Mouse (Mus musculus) embryonic facial prominence, embryonic 15.5 days (tissue): Measurements from ENCODE around the gene Ptprd. TPM values are rescaled to one million over a fixed set of nuclear protein-coding genes. Genes with fewer than 3 reads are reported as not detected.

Source experiments
- ATAC-seq: fragments of 200-750 bp; cut with Nextera tagmentation; 2 replicates; pipeline ENCODE4 v1.8.0; 2017; ENCODE audit warnings: low read depth, moderate TSS enrichment; ENCODE audit not compliant: insufficient number of reproducible peaks, low FRiP score, low TSS enrichment
- H3K27ac ChIP-seq: fragments of 300-500 bp; sonication (generic); replicated peaks from 2 replicates; pipeline ENCODE4 v1.5.1; 2015; ENCODE audit warnings: mild to moderate bottlenecking, inconsistent platforms
- H3K27me3 ChIP-seq: fragments of 300-500 bp; sonication (generic); 2 replicates; pipeline ENCODE4 v1.6.1; 2015; ENCODE audit warnings: inconsistent platforms
- H3K36me3 ChIP-seq: fragments of 300-500 bp; sonication (generic); 2 replicates; pipeline ENCODE4 v1.6.1; 2015; ENCODE audit warnings: mild to moderate bottlenecking, inconsistent platforms
- H3K4me1 ChIP-seq: fragments of 300-500 bp; sonication (generic); 2 replicates; pipeline ENCODE4 v1.6.1; 2015; ENCODE audit warnings: inconsistent platforms
- H3K4me2 ChIP-seq: fragments of 300-500 bp; sonication (generic); replicated peaks from 2 replicates; pipeline ENCODE4 v1.6.1; 2015; ENCODE audit warnings: mild to moderate bottlenecking, inconsistent platforms
- H3K4me3 ChIP-seq: fragments of 300-500 bp; sonication (generic); replicated peaks from 2 replicates; pipeline ENCODE4 v1.5.1; 2015; ENCODE audit warnings: mild to moderate bottlenecking, inconsistent platforms
- H3K9ac ChIP-seq: fragments of 300-500 bp; sonication (generic); 2 replicates; pipeline ENCODE4 v1.6.1; 2015; ENCODE audit warnings: inconsistent platforms
- H3K9me3 ChIP-seq: fragments of 300-500 bp; sonication (generic); replicated peaks from 2 replicates; pipeline ENCODE4 v1.6.1; 2016; ENCODE audit warnings: inconsistent platforms
- WGBS: fragments of 180-500 bp; shearing (Covaris S2); methylation state at CpG from one replicate; pipeline ENCODE4 v1.1.7; 2015; 5-methylcytosine and 5-hydroxymethylcytosine counted together
- microRNA-seq: library from miRNA; unstranded; fragments of <30 nt; microRNA quantifications from one replicate; pipeline ENCODE4, GENCODE M21; 2016; ENCODE audit warnings: borderline number of aligned reads
- polyA plus RNA-seq: library from polyadenylated mRNA; unstranded; fragments of >200 nt; fragmentation: Nextera tagmentation; extraction: Ambion mirVana; gene quantifications from 2 replicates; pipeline ENCODE4 v1.2.1, GENCODE M21; 2015

The Ptprd gene
- polyA plus RNA-seq, 1 experiment from 2014 or later = 33.9 TPM

DNA sequence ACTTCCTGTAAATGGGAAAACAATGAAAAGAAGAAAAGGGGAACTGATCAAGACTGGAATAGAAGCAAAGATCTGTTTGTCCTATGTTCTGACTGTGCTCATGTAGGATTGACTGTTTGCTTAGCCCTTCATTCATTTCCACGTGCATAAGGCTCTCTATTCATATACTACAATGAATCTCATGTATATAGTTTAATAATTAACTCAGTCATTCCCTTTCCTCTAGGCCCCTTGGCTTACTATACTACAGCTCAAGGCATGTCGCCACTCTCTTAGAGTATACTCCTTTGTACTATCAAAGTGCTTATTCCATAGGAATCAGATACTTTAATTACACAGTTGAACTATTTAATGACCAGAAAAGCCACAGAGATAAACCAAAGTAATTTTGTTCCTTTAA, 2243.1 kb downstream of the Ptprd start:
- 73% methylated on average over 2 of the region's 2 CpGs for WGBS
- no peak for ATAC-seq
- Histone ChIP-seq H3K27me3 (no peaks in the 10 kb centered on the region), H3K27ac (no peak overlapping the region), H3K36me3 (no peaks in the 10 kb centered on the region), H3K9me3 (no peaks in the 10 kb centered on the region), H3K4me1 (no peaks in the 10 kb centered on the region), H3K4me3 (no peak overlapping the region), H3K9ac (no peak overlapping the region), H3K4me2 (no peak overlapping the region)

DNA sequence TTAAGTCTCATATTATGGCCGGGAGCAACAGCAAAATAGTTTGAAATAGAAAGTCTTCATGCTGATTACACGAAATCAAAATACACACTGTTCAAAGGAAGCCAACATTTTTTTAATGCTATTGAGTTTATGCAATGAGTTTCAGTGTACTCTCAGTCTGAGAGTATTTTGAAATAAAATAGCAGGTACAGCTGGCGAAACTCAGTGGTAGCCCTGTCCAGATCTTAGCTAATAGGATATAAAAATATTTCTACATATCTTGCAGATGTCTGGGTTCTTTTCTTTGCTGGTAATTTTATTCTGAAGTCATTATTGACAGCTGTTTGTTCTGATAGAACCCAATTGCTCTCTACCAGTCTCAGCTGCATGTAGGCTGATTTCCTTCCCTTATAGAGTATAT, 2246.0 kb downstream of the Ptprd start:
- ATAC-seq = no peak
- 56% methylated on average over 3 of the region's 3 CpGs for WGBS
- Histone ChIP-seq H3K4me2 (no peak overlapping the region), H3K9me3 (no peaks in the 10 kb centered on the region), H3K9ac (no peak overlapping the region), H3K4me3 (no peak overlapping the region), H3K27ac (no peak overlapping the region), H3K4me1 (no peaks in the 10 kb centered on the region), H3K36me3 (no peaks in the 10 kb centered on the region), H3K27me3 (no peaks in the 10 kb centered on the region)

DNA sequence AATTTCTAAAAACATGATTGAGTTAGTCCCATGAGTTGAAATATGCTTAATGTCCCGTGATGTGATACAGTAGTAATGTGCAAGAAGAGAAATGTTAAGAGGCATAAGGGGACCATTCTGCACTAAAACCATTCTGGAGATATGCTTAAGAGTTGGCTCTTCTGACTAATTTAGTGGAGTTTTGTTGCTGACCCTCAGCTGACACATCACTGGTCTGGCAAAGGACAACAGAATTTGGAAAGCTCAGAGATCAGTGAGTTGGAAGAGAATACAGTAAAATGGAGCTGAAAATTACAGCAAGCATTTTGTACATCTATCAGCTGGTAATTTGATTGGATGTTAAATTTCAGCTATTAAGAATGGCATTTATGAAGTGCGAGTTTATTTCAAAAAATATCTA, 2248.8 kb downstream of the Ptprd start:
- no peak overlapping the region for H3K27ac ChIP-seq
- WGBS = 71% methylated on average over 2 of the region's 2 CpGs
- no peak for ATAC-seq
- H3K4me2 ChIP-seq = no peak overlapping the region
- no peaks in the 10 kb centered on the region for H3K9me3 ChIP-seq
- no peaks in the 10 kb centered on the region for H3K4me1 ChIP-seq
- H3K27me3 ChIP-seq = no peaks in the 10 kb centered on the region
- H3K4me3 ChIP-seq = no peak overlapping the region
- H3K36me3 ChIP-seq = no peaks in the 10 kb centered on the region
- H3K9ac ChIP-seq = no peak overlapping the region

DNA sequence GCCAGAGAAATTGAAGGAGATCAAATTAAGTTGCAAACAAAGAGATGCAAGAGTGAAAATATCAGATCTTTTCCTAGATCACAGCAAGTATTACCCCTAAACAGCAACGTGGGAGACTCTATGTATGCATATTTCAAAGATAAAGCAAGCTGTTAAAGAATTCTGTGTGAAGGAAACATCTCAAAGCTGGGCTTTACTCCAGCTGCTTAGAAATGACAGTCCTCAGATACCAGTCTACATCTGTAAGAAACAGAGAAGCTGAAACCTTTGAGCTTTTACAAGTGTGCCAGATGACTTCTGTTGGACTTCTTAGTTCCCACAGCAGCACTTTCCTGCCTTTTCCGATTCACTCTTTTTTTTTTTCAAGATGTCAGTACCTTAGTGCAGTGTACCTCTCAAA, 2249.9 kb downstream of the Ptprd start:
- no peaks in the 10 kb centered on the region for H3K27me3 ChIP-seq
- whole genome bisulfite sequencing = 53% methylated on average over 2 of the region's 2 CpGs

DNA sequence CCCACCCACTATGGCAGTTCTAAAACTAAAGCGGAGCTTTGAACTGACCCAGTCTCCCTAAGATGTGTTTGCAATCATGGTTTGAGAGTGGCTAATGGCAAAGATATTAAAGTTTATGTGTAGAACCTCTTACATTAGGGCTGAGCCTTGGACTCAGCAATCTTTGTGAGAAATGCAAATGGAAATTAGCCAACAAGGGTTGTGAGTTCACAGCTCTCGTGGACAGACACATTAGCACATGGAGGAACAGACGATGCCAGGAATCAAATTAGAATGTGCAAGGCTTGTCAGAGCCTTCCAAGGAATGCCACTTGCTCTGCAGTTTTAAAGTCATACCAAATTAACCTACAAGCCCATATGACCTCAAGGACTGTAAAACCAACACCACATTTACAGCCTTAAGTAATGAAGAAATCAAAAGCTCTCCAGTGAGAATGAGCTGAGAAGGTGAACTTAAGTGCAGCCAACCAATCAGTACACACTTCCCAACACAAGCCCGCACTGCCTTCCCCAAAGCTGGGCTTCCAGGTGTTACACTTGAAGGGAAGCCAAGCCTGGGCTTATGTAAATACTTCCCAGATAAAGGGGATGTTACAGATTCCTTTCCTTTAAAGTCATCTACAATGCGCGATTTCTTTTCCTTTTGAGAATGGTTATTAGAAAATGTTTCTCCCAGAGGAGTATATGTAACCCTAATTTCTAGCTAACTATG, 2258.3 kb downstream of the Ptprd start:
- Histone ChIP-seq H3K4me3 (no peak overlapping the region), H3K27me3 (no peaks in the 10 kb centered on the region), H3K9ac (no peak overlapping the region), H3K4me2 (no peak overlapping the region), H3K27ac (no peak overlapping the region), H3K9me3 (no peaks in the 10 kb centered on the region), H3K36me3 (peaks cover 9% of the 10 kb centered on the region; the same call in 1 of the 2 replicates), H3K4me1 (no peaks in the 10 kb centered on the region)
- ATAC-seq = no peak
- WGBS = 69% methylated on average over 6 of the region's 6 CpGs

More for the DNA sequence above, 2249.9 kb downstream of the Ptprd start:
- no peaks in the 10 kb centered on the region for H3K9me3 ChIP-seq
- H3K4me2 ChIP-seq = no peak overlapping the region
- no peaks in the 10 kb centered on the region for H3K36me3 ChIP-seq
- no peak overlapping the region for H3K9ac ChIP-seq
- H3K27ac ChIP-seq = no peak overlapping the region
- no peak for ATAC-seq
- H3K4me1 ChIP-seq = no peaks in the 10 kb centered on the region
- H3K4me3 ChIP-seq = no peak overlapping the region

DNA sequence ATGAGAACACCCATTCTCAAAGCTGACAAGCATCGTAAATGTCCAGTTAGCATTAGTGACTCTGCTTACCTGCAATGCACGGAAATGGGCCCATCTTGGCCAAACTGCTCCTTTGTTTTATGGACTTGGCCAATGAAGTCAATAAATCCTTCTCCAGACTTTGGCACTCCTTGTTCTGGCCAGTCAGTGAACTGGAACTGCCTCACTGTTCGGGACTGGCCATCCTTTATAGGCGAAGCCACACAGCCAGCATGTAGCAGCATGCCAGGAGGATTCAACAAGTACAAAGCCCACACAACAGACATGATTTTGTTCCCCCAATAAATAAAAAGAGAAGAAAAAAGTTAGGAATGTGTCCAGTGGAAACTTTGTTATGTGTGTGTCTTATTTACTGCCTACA, 2261.2 kb downstream of the Ptprd start:
- Histone ChIP-seq H3K36me3 (peaks cover 10% of the 10 kb centered on the region; the same call in 1 of the 2 replicates), H3K4me1 (no peaks in the 10 kb centered on the region), H3K4me2 (no peak overlapping the region), H3K27ac (no peak overlapping the region), H3K9ac (no peak overlapping the region), H3K4me3 (no peak overlapping the region), H3K27me3 (no peaks in the 10 kb centered on the region), H3K9me3 (no peaks in the 10 kb centered on the region)
- ATAC-seq = no peak
- WGBS = 86% methylated on average over 4 of the region's 4 CpGs

DNA sequence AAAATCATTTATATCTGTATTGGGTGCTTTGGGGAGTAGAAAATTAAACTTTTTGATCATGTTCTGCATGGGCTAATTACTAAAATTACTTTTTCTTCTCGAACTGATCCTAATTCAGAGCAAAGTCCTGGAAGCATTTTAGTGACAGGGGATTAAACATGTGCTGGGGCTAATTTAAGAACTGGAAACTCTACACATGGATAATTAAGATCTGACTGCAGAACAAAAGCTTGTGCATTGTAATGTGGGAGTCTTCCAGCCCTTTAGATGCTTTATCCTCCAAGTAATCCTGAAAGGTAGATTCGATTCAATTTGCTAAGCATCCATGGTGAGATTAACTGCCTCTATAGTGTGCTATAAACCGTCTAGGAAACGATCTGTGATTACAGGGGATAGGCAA, 2316.9 kb downstream of the Ptprd start:
- ATAC-seq = no peak
- H3K27ac ChIP-seq = no peak overlapping the region
- H3K27me3 ChIP-seq = no peaks in the 10 kb centered on the region
- no peak overlapping the region for H3K4me3 ChIP-seq
- H3K4me2 ChIP-seq = no peak overlapping the region
- H3K9me3 ChIP-seq = no peaks in the 10 kb centered on the region
- H3K4me1 ChIP-seq = no peaks in the 10 kb centered on the region
- H3K36me3 ChIP-seq = no peaks in the 10 kb centered on the region
- H3K9ac ChIP-seq = no peak overlapping the region
- 41% methylated on average over 4 of the region's 4 CpGs for WGBS

Small RNA genes within 50 kb of the gene (microRNA-seq; reads per million reads assigned to microRNA genes)
- gene Gm23159 = not detected
